Mouse (Mus musculus): ENCODE results near the gene Tdrd9. TPM values are rescaled to one million over a fixed set of nuclear protein-coding genes. Genes with fewer than 3 reads are reported as not detected.

Gene Tdrd9
- polyA plus RNA-seq, 1 experiment from 2014 or later = not detected

DNA sequence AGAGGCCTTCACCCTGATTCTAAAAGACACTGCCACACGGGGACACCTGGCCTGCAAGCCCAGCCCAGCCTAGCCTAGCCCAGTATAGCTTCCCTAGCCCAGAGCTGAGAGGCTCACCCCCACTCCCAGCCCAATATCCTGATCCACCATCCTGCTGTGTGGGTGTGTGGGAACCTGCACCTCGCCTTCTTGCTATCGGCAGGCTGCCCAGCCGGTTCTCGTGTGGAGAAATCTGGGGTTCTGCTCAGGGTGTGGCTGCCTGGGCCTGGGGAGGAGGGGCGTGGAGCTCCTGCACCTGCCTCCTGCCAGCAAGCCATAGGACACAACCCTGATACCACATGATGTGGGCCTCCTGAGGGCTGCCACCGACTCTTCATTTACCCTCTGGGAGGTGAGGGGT is 146.3 kb downstream of the Tdrd9 start:
- no peaks in the 10 kb centered on the region for H3K79me2 ChIP-seq (ENCODE audit: inconsistent target)
- H3K4me3 ChIP-seq (ENCODE audit: inconsistent target) = no peak overlapping the region
- H3K27ac ChIP-seq = no peak overlapping the region
- H3K36me3 ChIP-seq (ENCODE audit: inconsistent target) = no peaks in the 10 kb centered on the region
- WGBS (ENCODE audit: missing documents) = 89% methylated on average over 7 of the region's 7 CpGs

Other genes with a start within 250 kb of the Tdrd9 start
- gene Klc1, start 212.7 kb upstream of the Tdrd9 start, polyA plus RNA-seq (2018) = 70.3 to 119 TPM (median 70.6 TPM) in 3 replicates
- 0.75 to 4.9 TPM (median 1.3 TPM) in 3 replicates for gene Xrcc3, start 157.7 kb upstream of the Tdrd9 start, polyA plus RNA-seq (2018)
- 5.7 to 14.3 TPM (median 12.7 TPM) in 3 replicates for gene Zfyve21, start 157.4 kb upstream of the Tdrd9 start, polyA plus RNA-seq (2018)
- gene Ppp1r13b, start 63.4 kb upstream of the Tdrd9 start, polyA plus RNA-seq (2018) = 8.2 to 13.1 TPM (median 11.1 TPM) in 3 replicates
- gene Atp5mpl, start 4.6 kb upstream of the Tdrd9 start, polyA plus RNA-seq (2018) = 292 to 513 TPM (median 455 TPM) in 3 replicates
- not detected in 3 replicates for gene Rd3l, start 9.8 kb downstream of the Tdrd9 start, polyA plus RNA-seq (2018)
- not detected in 3 replicates for gene Aspg, start 135.1 kb downstream of the Tdrd9 start, polyA plus RNA-seq (2018)
- not detected in 3 replicates for gene Kif26a, start 174.6 kb downstream of the Tdrd9 start, polyA plus RNA-seq (2018)

All from macrophage (primary cell).